Comparison of ENCODE assay signal across 8 mouse cellular contexts in genomic region chr12:75309756-75310155, GRCm38 (mm10). TPM values are rescaled to one million over a fixed set of nuclear protein-coding genes. Genes with fewer than 3 reads are reported as not detected.
A peak's percentile ranks its signal among the peaks of the same experiment; 100 is the strongest.
DNase-seq lines count a peak whose midpoint lies in the region; ATAC-seq and TF ChIP-seq lines count a peak whose summit lies in the region.
"Had no signal": no experiment of that assay in that cellular context is flagged by ENCODE, and none has a peak within 500 bp of the region (broad histone marks: within the 10 kb centered on the region; RNA-seq: fewer than 3 reads in every experiment).

No protein-coding gene starts in this region.

- no peak overlapping the region for H3K9ac ChIP-seq in intestine, embryonic 14.5 days (ENCODE audit: low read length)
- no peak overlapping the region for H3K9ac ChIP-seq in liver, embryonic 14.5 days (replicated peaks)
- H3K9ac ChIP-seq: midbrain, embryonic 12.5 days had no signal

- H3K4me3 ChIP-seq in brown adipose tissue, adult 24 weeks (ENCODE audit: insufficient read depth, low read depth, low read length): peak overlapping the region; percentile 60
- H3K4me3 ChIP-seq in intestine, embryonic 14.5 days (ENCODE audit: low read depth, low read length): peak overlapping the region; percentile 46
- H3K4me3 ChIP-seq in liver, embryonic 14.5 days (ENCODE audit: insufficient read depth in 1 of 2, low read depth in 2 of 2, low read length in 2 of 2): no peak overlapping the region
- H3K4me3 ChIP-seq in cerebellum, adult 2 months (replicated peaks; ENCODE audit: insufficient read depth, low read depth, low read length): no peak overlapping the region

- no peak for TF ChIP-seq CTCF in liver, embryonic 14.5 days (IDR thresholded peaks at IDR 0.05; ENCODE audit: low read depth)
- no peak for TF ChIP-seq CTCF in cerebellum, adult 2 months (IDR thresholded peaks at IDR 0.05; ENCODE audit: borderline replicate concordance, insufficient read depth, low read depth, low read length)

- intact Hi-C loops in gastrocnemius, postnatal 36 days (cut with DNase I): loop anchor here (5.0 kb wide), 1 partner anchor 43 kb away; no protein-coding TSS in a partner anchor

- no peaks in the 10 kb centered on the region for H3K9me3 ChIP-seq in intestine, embryonic 14.5 days (ENCODE audit: control insufficient read depth, low read length)
- H3K9me3 ChIP-seq in liver, embryonic 14.5 days (ENCODE audit: control insufficient read depth, low read length): no peaks in the 10 kb centered on the region
- H3K9me3 ChIP-seq: midbrain, embryonic 12.5 days had no signal

- no peak for TF ChIP-seq EP300 in liver, embryonic 14.5 days (IDR thresholded peaks at IDR 0.05; ENCODE audit: low read depth)

- H3K36me3 ChIP-seq in intestine, embryonic 14.5 days (ENCODE audit: control insufficient read depth, insufficient read depth, low read length): no peaks in the 10 kb centered on the region
- H3K36me3 ChIP-seq in liver, embryonic 14.5 days (replicated peaks; ENCODE audit: control insufficient read depth, insufficient read depth, low read depth): no peaks in the 10 kb centered on the region
- H3K36me3 ChIP-seq: midbrain, embryonic 12.5 days had no signal

- H3K27ac ChIP-seq in brown adipose tissue, adult 24 weeks (replicated peaks; ENCODE audit: low read depth, low read length): peak overlapping the region; percentile 91
- no peak overlapping the region for H3K27ac ChIP-seq in intestine, embryonic 14.5 days (ENCODE audit: low read depth)
- no peak overlapping the region for H3K27ac ChIP-seq in liver, embryonic 14.5 days
- H3K27ac ChIP-seq in cerebellum, adult 2 months (ENCODE audit: insufficient read depth, low read length): no peak overlapping the region
- H3K27ac ChIP-seq: midbrain, embryonic 12.5 days had no signal

- no peak for TF ChIP-seq POLR2A in cerebellum, adult 2 months (IDR thresholded peaks at IDR 0.05; ENCODE audit: borderline replicate concordance, insufficient read depth, low read length)

- no peak for ATAC-seq in intestine, embryonic 14.5 days (replicated peaks; ENCODE audit: low FRiP score, low TSS enrichment, low read depth)
- peak; percentile 43; the same call in 1 of the 2 replicates for ATAC-seq in liver, embryonic 14.5 days (ENCODE audit: insufficient read depth)

- H3K4me1 ChIP-seq in brown adipose tissue, adult 24 weeks (ENCODE audit: control insufficient read depth, insufficient read depth, insufficient read length, low read length): peaks cover 10% of the 10 kb centered on the region
- no peaks in the 10 kb centered on the region for H3K4me1 ChIP-seq in intestine, embryonic 14.5 days (replicated peaks; ENCODE audit: control insufficient read depth, insufficient read depth, low read length)
- no peaks in the 10 kb centered on the region for H3K4me1 ChIP-seq in liver, embryonic 14.5 days (replicated peaks; ENCODE audit: control insufficient read depth in 2 of 2, insufficient read depth in 2 of 2, low read length in 1 of 2)
- no peaks in the 10 kb centered on the region; the same call in 1 of the 2 replicates for H3K4me1 ChIP-seq in cerebellum, adult 2 months (ENCODE audit: control insufficient read depth, insufficient read depth, low read length)

- H3K4me2 ChIP-seq in intestine, embryonic 14.5 days (ENCODE audit: low read length): peak overlapping the region; percentile 78
- no peak overlapping the region for H3K4me2 ChIP-seq in liver, embryonic 14.5 days (ENCODE audit: low read depth)

- peak; percentile 15 to 23 for DNase-seq in gastrocnemius, postnatal 36 days
- DNase-seq in intestine, embryonic 14.5 days (ENCODE audit: low spot score): peak; percentile 58
- DNase-seq in liver, embryonic 14.5 days (ENCODE audit: low read depth in 3 of 3, low spot score in 3 of 3): no peak
- peak; percentile 44 for DNase-seq in testis, postnatal 10 days (ENCODE audit: low spot score)
- DNase-seq in cerebellum, adult 2 months: no peak
- no peak for DNase-seq in layer of hippocampus, adult 8-10 months (ENCODE audit: low spot score in 2 of 2)

- WGBS in intestine, embryonic 14.5 days: 52% methylated on average over 6 of the region's 6 CpGs
- WGBS in liver, embryonic 14.5 days (ENCODE audit: insufficient replicate concordance): 9% methylated on average over 6 of the region's 6 CpGs
- 64% methylated on average over 6 of the region's 6 CpGs for WGBS in cerebellum, adult 2 months

- H3K27me3 ChIP-seq in intestine, embryonic 14.5 days (replicated peaks; ENCODE audit: control insufficient read depth, insufficient read depth, low read length): no peaks in the 10 kb centered on the region
- H3K27me3 ChIP-seq in liver, embryonic 14.5 days (ENCODE audit: control insufficient read depth, insufficient read depth, low read length): peaks cover 7% of the 10 kb centered on the region
- H3K27me3 ChIP-seq in cerebellum, adult 2 months (ENCODE audit: control insufficient read depth, insufficient read depth, low read length): no peaks in the 10 kb centered on the region
- H3K27me3 ChIP-seq: midbrain, embryonic 12.5 days had no signal

RNA-seq across cellular contexts. Expression of gene Rhoj, which starts 1.6 kb away (rescaled TPM):
- 14.4 and 16.0 TPM in 2 replicates for polyA plus RNA-seq in brown adipose tissue, adult 24 weeks (2012; ENCODE audit: insufficient read depth, insufficient read length, missing spikeins)
- total RNA-seq in gastrocnemius, postnatal 36 days (2021): 10 to 100 TPM; 13.2 to 17.6 TPM
- 39.5 and 44.2 TPM in 2 replicates for polyA plus RNA-seq in intestine, embryonic 14.5 days (2014; fragmentation: Nextera tagmentation; extraction: Ambion mirVana)
- polyA plus RNA-seq in liver, embryonic 14.5 days (2012; rRNA removed): 3.1 and 3.4 TPM in 2 replicates
- polyA plus RNA-seq in liver, embryonic 14.5 days (2014; fragmentation: Nextera tagmentation; extraction: Ambion mirVana): 4.4 and 4.7 TPM in 2 replicates
- polyA plus RNA-seq in cerebellum, adult 2 months (2012; rRNA removed): 8.2 and 9.1 TPM in 2 replicates
- 1 to 10 TPM; 3.3 to 7.8 (median 5.4) TPM for total RNA-seq in layer of hippocampus, adult 8-10 months (2022)

Comparison
In these comparisons a context has a peak if more than half of its experiments do, and no peak if none do; other contexts are left out.
1. H3K4me3 ChIP-seq: peak in brown adipose tissue, adult 24 weeks (single experiment) and intestine, embryonic 14.5 days (single experiment); none in liver, embryonic 14.5 days (0 of 2) and cerebellum, adult 2 months (single experiment).
2. DNase-seq: peak in gastrocnemius, postnatal 36 days (2 of 2), intestine, embryonic 14.5 days (single experiment) and testis, postnatal 10 days (single experiment); none in liver, embryonic 14.5 days (0 of 3), cerebellum, adult 2 months (0 of 2) and layer of hippocampus, adult 8-10 months (0 of 2).